In the genomic region with DNA sequence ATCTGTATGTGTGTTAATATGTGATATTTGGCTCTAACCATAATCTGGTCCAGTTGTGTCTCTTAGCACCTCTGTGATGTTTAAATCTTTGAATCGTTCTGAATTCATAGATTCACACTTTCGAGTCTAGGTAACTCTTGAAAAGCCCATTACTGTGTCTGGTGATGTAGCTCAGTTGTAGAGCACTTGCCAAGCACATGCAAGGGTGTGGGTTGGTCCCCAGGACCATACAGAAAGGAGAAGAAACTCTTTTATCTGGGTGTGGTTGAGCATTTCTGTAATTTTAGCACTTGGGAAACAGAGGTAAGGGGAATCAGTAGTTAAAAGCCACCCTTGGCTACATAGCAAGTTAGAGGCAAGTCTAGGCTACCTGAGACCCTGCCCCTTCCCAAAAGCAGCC, we compare ENCODE assay signal across 24 mouse cellular contexts.
"Had no signal": no experiment of that assay in that cellular context is flagged by ENCODE, and none has a peak within 500 bp of the region (broad histone marks: within the 10 kb centered on the region; RNA-seq: fewer than 3 reads in every experiment).

No protein-coding gene starts in this region.

- H3K4me3 ChIP-seq: gastrocnemius, adult 2 months; heart, embryonic 13.5 days; heart, embryonic 15.5 days; hindbrain, embryonic 13.5 days; hindbrain, embryonic 15.5 days; kidney, embryonic 15.5 days; layer of hippocampus, adult 2 months; limb, embryonic 10.5 days; limb, embryonic 12.5 days; liver, embryonic 13.5 days had no signal

- H3K9ac ChIP-seq: heart, embryonic 13.5 days; heart, embryonic 15.5 days; hindbrain, embryonic 13.5 days; hindbrain, embryonic 15.5 days; kidney, embryonic 15.5 days; limb, embryonic 12.5 days; liver, embryonic 13.5 days had no signal

- H3K27ac ChIP-seq: gastrocnemius, adult 2 months; heart, embryonic 13.5 days; heart, embryonic 15.5 days; hindbrain, embryonic 13.5 days; hindbrain, embryonic 15.5 days; hindbrain, postnatal 0 days; kidney, embryonic 15.5 days; kidney, postnatal 0 days; layer of hippocampus, adult 2 months; limb, embryonic 10.5 days; limb, embryonic 12.5 days; liver, embryonic 13.5 days had no signal

- H3K36me3 ChIP-seq: heart, embryonic 13.5 days; heart, embryonic 15.5 days; hindbrain, embryonic 13.5 days; hindbrain, embryonic 15.5 days; kidney, embryonic 15.5 days; limb, embryonic 10.5 days; limb, embryonic 12.5 days; liver, embryonic 13.5 days had no signal

- H3K9me3 ChIP-seq: heart, embryonic 13.5 days; heart, embryonic 15.5 days; hindbrain, embryonic 13.5 days; hindbrain, embryonic 15.5 days; kidney, embryonic 15.5 days; limb, embryonic 10.5 days; liver, embryonic 13.5 days had no signal

- DNase-seq: gastrocnemius, adult 2 months; gastrocnemius, postnatal 10 days; gastrocnemius, postnatal 25 days; heart, adult 18-20 months; heart, postnatal 14 days; heart, postnatal 36 days; kidney, adult 11 months; kidney, adult 2 months; kidney, adult 9 months; kidney, postnatal 14 days; kidney, postnatal 36 days; liver; liver, embryonic 13.5 days had no signal

- H3K27me3 ChIP-seq: heart, embryonic 13.5 days; heart, embryonic 15.5 days; hindbrain, embryonic 13.5 days; hindbrain, embryonic 15.5 days; kidney, embryonic 15.5 days; limb, embryonic 12.5 days; liver, embryonic 13.5 days had no signal

- ATAC-seq: hindbrain, postnatal 0 days; intestine, embryonic 16.5 days had no signal

- H3K4me1 ChIP-seq: heart, embryonic 13.5 days; heart, embryonic 15.5 days; hindbrain, embryonic 13.5 days; hindbrain, embryonic 15.5 days; kidney, embryonic 15.5 days; limb, embryonic 10.5 days; limb, embryonic 12.5 days; liver, embryonic 13.5 days had no signal
